Mouse (Mus musculus) small intestine, adult 2 months (tissue): ENCODE data around the gene Herc3.

ENCODE experiments used
- CTCF ChIP-seq: fragments of 200-500 bp; IDR thresholded peaks from 2 replicates; pipeline ENCODE4 v1.5.1; 2012; ENCODE audit warnings: low read depth, mild to moderate bottlenecking, control low read depth, inconsistent platforms, low read length, moderate library complexity, mixed read lengths; ENCODE audit not compliant: insufficient replicate concordance, insufficient read length; ENCODE audit errors: extremely low read depth
- POLR2A ChIP-seq: fragments of 200-500 bp; IDR thresholded peaks from 2 replicates; pipeline ENCODE4 v1.6.1; 2012; ENCODE audit warnings: low read depth, mild to moderate bottlenecking, control low read depth, inconsistent platforms, low read length, moderate library complexity

DNA sequence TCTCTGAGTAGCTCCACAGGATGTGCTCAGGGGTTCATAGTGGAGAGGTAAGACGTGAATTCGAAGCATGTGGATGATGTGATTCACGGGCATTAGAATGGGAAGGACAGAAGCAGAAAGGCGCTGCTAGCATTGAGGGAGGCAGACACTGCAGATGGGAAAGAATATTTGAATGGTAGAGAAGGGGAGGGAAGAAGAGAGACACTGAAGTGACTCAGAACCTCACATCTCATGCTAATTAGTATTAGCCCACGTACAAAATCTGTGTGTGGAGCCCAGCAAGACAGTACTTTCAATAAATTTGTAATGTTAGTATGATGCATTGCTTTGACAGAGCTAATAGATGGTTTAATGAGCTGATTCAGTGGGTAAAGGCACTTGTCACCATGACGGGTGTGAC is 89.5 kb downstream of the Herc3 start:
- no peak for TF ChIP-seq POLR2A
- no peak for TF ChIP-seq CTCF
